Mouse (Mus musculus) ES-Bruce4 (cell line): Measurements from ENCODE around the gene Bahcc1. TPM values are rescaled to one million over a fixed set of nuclear protein-coding genes. Genes with fewer than 3 reads are reported as not detected.
A peak's percentile ranks its signal among the peaks of the same experiment; 100 is the strongest.

Source experiments
- H3K27ac ChIP-seq: 2 replicates; pipeline ENCODE4 v1.5.1; 2012; ENCODE audit warnings: low read length, inconsistent platforms; ENCODE audit not compliant: insufficient read depth
- H3K27me3 ChIP-seq: 2 replicates; pipeline ENCODE4 v1.6.1; 2012; ENCODE audit warnings: mild to moderate bottlenecking, low read length, inconsistent platforms; ENCODE audit not compliant: control insufficient read depth, poor library complexity, insufficient read depth, severe bottlenecking
- H3K36me3 ChIP-seq: 2 replicates; pipeline ENCODE4 v1.6.1; 2012; ENCODE audit warnings: inconsistent platforms, mild to moderate bottlenecking, low read length, moderate library complexity; ENCODE audit not compliant: control insufficient read depth, poor library complexity, insufficient read depth, severe bottlenecking
- H3K4me1 ChIP-seq: one replicate; pipeline ENCODE4 v1.8.1; 2011; ENCODE audit warnings: low read length; ENCODE audit not compliant: control insufficient read depth, insufficient read depth
- H3K4me3 ChIP-seq: 2 replicates; pipeline ENCODE4 v1.5.1; 2011; ENCODE audit warnings: low read depth, mild to moderate bottlenecking, low read length
- H3K9ac ChIP-seq: 2 replicates; pipeline ENCODE4 v1.6.1; 2012; ENCODE audit warnings: low read depth, mild to moderate bottlenecking, inconsistent platforms; ENCODE audit not compliant: poor library complexity, severe bottlenecking
- H3K9me3 ChIP-seq: replicated peaks from 2 replicates; pipeline ENCODE4 v1.6.1; 2012; ENCODE audit warnings: mild to moderate bottlenecking, low read length, inconsistent platforms; ENCODE audit not compliant: control insufficient read depth, poor library complexity, insufficient read depth, severe bottlenecking
- CTCF ChIP-seq: IDR thresholded peaks from one replicate; pipeline ENCODE4 v1.8.1; 2011; ENCODE audit warnings: low read depth, low read length
- EP300 ChIP-seq: IDR thresholded peaks from 2 replicates; pipeline ENCODE4 v1.6.1; 2011; ENCODE audit warnings: low read depth, low read length; ENCODE audit not compliant: insufficient read depth
- POLR2A ChIP-seq: IDR thresholded peaks from one replicate; pipeline ENCODE4 v1.8.1; 2011; ENCODE audit warnings: low read length; ENCODE audit not compliant: insufficient read depth
- polyA plus RNA-seq: library from polyadenylated mRNA; stranded (reverse); fragments of >200 nt; gene quantifications from 2 replicates; pipeline ENCODE4 v1.2.4, GENCODE M21; 2011; ENCODE audit warnings: low read depth; ENCODE audit not compliant: missing spikeins, insufficient read depth, insufficient read length

Bahcc1 gene
- polyA plus RNA-seq, 1 experiment: 21.6 TPM

DNA sequence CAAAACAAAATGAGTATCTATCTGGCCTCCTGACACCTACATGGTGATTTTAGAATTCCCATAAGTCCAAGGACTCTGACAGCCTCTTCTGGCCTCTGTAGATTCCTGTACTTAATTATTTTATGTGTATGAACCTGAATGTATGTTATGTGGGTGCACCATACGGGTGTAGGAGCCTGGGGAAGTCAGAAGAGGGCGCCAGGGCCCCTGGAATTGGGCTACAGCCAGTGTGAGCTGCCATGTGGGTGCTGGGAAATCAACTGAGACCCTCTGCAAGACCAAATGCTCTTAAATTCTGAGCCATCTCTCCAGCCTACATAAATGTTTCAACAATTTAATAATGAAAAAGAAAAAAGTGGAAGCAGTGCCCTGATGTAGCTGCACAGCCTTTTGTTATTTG, 104.7 kb downstream of the Bahcc1 start:
- no peak for TF ChIP-seq EP300
- peak; percentile 20 for TF ChIP-seq CTCF
- H3K4me3 ChIP-seq: no peak overlapping the region
- no peak overlapping the region for H3K9ac ChIP-seq
- no peaks in the 10 kb centered on the region for H3K4me1 ChIP-seq
- H3K27me3 ChIP-seq: no peaks in the 10 kb centered on the region
- no peak overlapping the region for H3K27ac ChIP-seq
- no peaks in the 10 kb centered on the region for H3K36me3 ChIP-seq
- H3K9me3 ChIP-seq: 0 out of 2 replicates have a peak, but pooled peaks cover 2% of the 10 kb centered on the region

DNA sequence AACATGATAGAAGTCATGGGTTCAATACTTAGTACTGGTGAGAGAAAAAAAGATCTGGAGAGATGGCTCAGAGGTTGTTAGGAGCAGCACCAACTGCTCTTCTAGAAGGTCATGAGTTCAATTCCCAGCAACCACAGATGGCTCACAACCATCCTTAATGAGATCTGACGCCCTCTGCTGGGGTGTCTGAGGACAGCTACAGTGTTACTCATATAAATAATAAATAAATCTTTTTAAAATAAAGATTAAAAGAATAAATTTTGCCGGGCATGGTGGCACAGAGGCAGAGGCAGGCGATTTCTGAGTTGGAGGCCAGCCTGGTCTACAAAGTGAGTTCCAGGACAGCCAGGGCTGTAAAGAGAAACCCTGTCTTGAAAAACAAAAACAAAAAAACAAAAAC, 106.0 kb downstream of the Bahcc1 start:
- no peak for TF ChIP-seq POLR2A
- TF ChIP-seq CTCF: no peak
- no peak for TF ChIP-seq EP300
- H3K36me3 ChIP-seq: no peaks in the 10 kb centered on the region

DNA sequence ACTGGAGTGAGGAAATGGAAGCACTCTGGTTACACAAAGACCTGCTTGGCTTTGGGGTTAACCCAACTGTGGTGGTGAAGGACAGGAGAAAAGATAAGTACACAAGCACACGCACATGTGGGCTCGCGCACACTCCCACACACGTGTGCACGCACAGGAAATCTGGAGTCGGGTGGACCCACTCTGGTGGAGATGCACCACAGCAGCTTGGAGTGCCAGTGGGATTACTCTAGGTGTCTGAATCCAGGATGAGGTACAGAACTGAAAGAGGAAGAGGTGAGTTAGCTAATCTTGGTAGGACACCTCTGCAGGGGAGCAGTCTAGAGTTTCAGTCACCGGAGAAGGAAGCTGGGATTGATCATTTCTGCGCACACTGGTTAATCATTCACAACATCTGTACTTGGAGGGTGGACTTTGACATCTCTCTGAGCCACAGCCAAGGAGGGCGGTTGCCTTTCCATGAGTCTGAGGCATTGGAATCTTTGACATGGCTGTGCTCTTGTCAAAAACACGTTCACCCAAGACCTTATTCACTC, 107.3 kb downstream of the Bahcc1 start:
- H3K4me3 ChIP-seq: no peak overlapping the region
- H3K27me3 ChIP-seq: no peaks in the 10 kb centered on the region
- H3K27ac ChIP-seq: no peak overlapping the region
- H3K9ac ChIP-seq: no peak overlapping the region
- H3K4me1 ChIP-seq: no peaks in the 10 kb centered on the region
- H3K36me3 ChIP-seq: peaks cover 5% of the 10 kb centered on the region; the same call in 1 of the 2 replicates
- no peaks in the 10 kb centered on the region for H3K9me3 ChIP-seq
- TF ChIP-seq POLR2A: no peak
- no peak for TF ChIP-seq EP300
- no peak for TF ChIP-seq CTCF

More for the DNA sequence above, 106.0 kb downstream of the Bahcc1 start:
- no peaks in the 10 kb centered on the region for H3K27me3 ChIP-seq
- H3K9me3 ChIP-seq: 0 out of 2 replicates have a peak, but pooled peaks cover 1% of the 10 kb centered on the region
- no peak overlapping the region for H3K27ac ChIP-seq
- no peak overlapping the region for H3K4me3 ChIP-seq
- no peaks in the 10 kb centered on the region for H3K4me1 ChIP-seq
- H3K9ac ChIP-seq: no peak overlapping the region

DNA sequence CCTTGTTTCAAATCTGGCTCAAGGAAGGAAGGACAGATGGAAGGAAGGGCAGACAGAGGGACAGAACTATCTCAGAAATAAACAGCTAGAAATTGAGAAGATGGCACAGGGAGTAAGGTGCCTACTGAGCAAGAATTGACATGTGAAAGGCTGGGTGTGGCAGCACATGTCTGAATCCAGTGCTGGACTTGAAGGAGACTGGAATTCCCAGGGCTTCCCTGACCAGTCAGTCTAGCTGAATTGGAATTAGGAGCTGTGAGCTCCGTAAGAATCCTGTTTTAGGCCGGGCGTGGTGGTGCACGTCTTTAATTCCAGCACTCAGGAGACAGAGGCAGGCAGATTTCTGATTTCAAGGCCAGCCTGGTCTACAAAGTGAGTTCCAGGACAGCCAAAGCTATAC, 108.9 kb downstream of the Bahcc1 start:
- no peaks in the 10 kb centered on the region for H3K4me1 ChIP-seq
- H3K4me3 ChIP-seq: no peak overlapping the region
- no peaks in the 10 kb centered on the region for H3K9me3 ChIP-seq
- no peaks in the 10 kb centered on the region for H3K27me3 ChIP-seq
- H3K9ac ChIP-seq: no peak overlapping the region
- no peak overlapping the region for H3K27ac ChIP-seq
- no peak for TF ChIP-seq CTCF
- no peak for TF ChIP-seq EP300
- no peak for TF ChIP-seq POLR2A
- peaks cover 14% of the 10 kb centered on the region for H3K36me3 ChIP-seq

Other genes starting within 250 kb of the Bahcc1 start
- 0.81 and 1.6 TPM in 2 replicates for gene Aatk, start 185.8 kb upstream of the Bahcc1 start, polyA plus RNA-seq
- gene Cep131, start 146.1 kb upstream of the Bahcc1 start, polyA plus RNA-seq: 12.2 and 18.7 TPM in 2 replicates
- gene Tepsin, start 134.2 kb upstream of the Bahcc1 start, polyA plus RNA-seq: 12.2 and 15.6 TPM in 2 replicates
- 15.3 and 17.2 TPM in 2 replicates for gene Ndufaf8, start 134.0 kb upstream of the Bahcc1 start, polyA plus RNA-seq
- gene Slc38a10, start 81.6 kb upstream of the Bahcc1 start, polyA plus RNA-seq: 44.0 and 50.3 TPM in 2 replicates
- 2,484 and 2,505 TPM in 2 replicates for gene Actg1, start 115.6 kb downstream of the Bahcc1 start, polyA plus RNA-seq
- gene Fscn2, start 128.6 kb downstream of the Bahcc1 start, polyA plus RNA-seq: not detected in 2 replicates
- gene Faap100, start 145.8 kb downstream of the Bahcc1 start, polyA plus RNA-seq: 13.2 and 15.2 TPM in 2 replicates
- 66.9 and 77.2 TPM in 2 replicates for gene Nploc4, start 204.8 kb downstream of the Bahcc1 start, polyA plus RNA-seq
- gene Tspan10, start 209.7 kb downstream of the Bahcc1 start, polyA plus RNA-seq: not detected in 2 replicates
- gene Pde6g, start 220.6 kb downstream of the Bahcc1 start, polyA plus RNA-seq: 0.93 and 1.0 TPM in 2 replicates
- gene Oxld1, start 225.1 kb downstream of the Bahcc1 start, polyA plus RNA-seq: 5.8 and 6.1 TPM in 2 replicates
- 15.0 and 16.1 TPM in 2 replicates for gene Ccdc137, start 225.2 kb downstream of the Bahcc1 start, polyA plus RNA-seq
- gene Arl16, start 234.7 kb downstream of the Bahcc1 start, polyA plus RNA-seq: 10.7 and 11.0 TPM in 2 replicates